Mouse (Mus musculus) pancreas, adult 10 weeks (tissue): ENCODE results near the gene Olfr872. TPM values are rescaled to one million over a fixed set of nuclear protein-coding genes. Genes with fewer than 3 reads are reported as not detected.

Experiments used
- polyA plus RNA-seq: library from polyadenylated mRNA; stranded (reverse); fragments of 350-450 nt; fragmentation: Illumina TruSeq; extraction: RNeasy Lipid Tissue Mini Kit (QIAGEN cat#74804); gene quantifications from one replicate; pipeline ENCODE4 v1.2.3, GENCODE M21; 2015; ENCODE audit warnings: low read depth, low replicate concordance; ENCODE audit not compliant: insufficient read depth

Olfr872 gene
- not detected for polyA plus RNA-seq

DNA sequence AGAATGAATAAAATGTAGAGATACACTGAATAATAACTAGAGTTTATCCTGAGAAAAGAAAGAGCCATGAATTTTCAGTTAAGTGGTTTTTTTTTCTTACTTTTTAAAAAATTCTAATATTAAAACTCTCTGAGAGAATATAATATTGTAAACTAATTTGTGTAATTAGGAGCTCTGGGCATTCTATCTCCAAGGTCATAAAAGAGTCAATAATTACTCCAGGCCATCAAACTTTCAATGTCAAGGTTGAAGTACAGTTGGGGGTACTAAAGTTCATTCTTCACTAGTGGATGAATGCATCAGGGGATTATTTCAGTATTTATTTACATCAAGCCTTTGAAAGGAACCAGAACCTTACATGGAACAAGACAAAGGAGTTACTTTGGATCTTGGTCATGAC is at the start of gene Olfr872:
TSS of gene Olfr872 (plus strand) at position 301 of the 400 bp plus-strand sequence.

DNA sequence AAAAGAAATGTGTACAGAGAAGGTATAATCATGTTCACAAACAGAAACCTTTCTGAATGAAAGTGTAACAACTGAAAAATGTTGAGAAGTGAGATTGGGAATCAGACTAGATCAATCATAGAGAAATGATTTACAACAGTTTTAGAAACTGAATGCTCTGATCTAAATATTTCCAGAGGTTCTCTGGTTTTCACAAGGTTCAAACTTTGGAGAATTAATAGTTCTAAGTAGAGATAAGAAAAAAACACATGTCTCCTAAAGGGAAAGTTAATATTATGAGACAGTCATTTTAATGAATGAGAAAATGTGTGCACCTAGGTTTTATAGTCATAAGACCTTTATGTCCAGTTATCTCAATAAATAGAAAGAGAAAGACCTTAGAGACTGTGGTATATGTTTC is 25.0 kb upstream of the Olfr872 start, which contains the start of gene Olfr871:
TSS of gene Olfr871 (plus strand) at position 301 of the 400 bp plus-strand sequence.

DNA sequence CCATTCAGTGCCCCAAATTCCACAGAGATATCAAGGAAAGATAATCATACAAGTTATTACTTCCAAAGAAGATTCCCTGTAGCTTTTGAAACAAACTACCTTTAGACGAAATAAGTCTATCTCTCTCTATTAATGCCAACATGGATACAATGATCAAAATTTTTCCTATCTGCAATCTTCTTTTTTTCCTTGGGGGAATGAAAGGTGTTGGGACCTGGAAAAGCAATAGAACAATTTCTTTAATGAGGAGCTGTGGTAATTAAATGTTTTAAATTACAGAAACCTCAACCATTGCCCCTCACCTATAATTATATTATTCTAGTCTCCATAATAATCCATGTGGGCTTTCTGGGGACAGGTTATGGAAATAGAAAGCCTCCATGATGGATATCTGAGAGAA is 45.1 kb downstream of the Olfr872 start, which contains the start of gene Olfr39:
TSS of gene Olfr39 (plus strand) at position 301 of the 400 bp plus-strand sequence.

DNA sequence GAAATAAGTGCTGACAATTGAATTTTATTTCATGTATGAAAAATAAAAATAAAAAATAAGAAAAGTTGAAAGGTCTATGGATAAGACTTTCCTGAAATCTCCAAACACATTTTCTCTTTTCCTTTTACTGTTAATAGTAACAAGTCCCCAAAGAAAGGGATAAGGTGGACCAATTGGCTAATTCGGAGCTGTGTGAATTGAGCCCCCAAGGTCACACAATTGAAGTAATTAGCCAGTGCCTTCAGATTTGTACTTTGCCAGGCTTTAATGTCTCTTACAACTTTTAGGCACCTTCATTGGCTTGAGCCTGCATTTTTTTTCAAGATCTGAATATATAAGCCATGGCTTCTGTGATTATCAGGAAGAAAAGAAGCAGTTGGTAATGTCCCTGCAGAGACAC is 61.3 kb downstream of the Olfr872 start, which contains the start of gene Olfr873:
TSS of gene Olfr873 (plus strand) at position 301 of the 400 bp plus-strand sequence.

Other genes starting within 250 kb of the Olfr872 start
- gene Olfr866, start 209.1 kb upstream of the Olfr872 start, polyA plus RNA-seq: not detected
- gene Olfr867, start 179.6 kb upstream of the Olfr872 start, polyA plus RNA-seq: not detected
- not detected for gene Olfr868, start 138.5 kb upstream of the Olfr872 start, polyA plus RNA-seq
- gene Olfr869, start 108.1 kb upstream of the Olfr872 start, polyA plus RNA-seq: not detected
- not detected for gene Olfr870, start 63.1 kb upstream of the Olfr872 start, polyA plus RNA-seq
- not detected for gene Olfr871, start 24.9 kb upstream of the Olfr872 start, polyA plus RNA-seq
- gene Olfr39, start 45.2 kb downstream of the Olfr872 start, polyA plus RNA-seq: not detected
- gene Olfr873, start 61.4 kb downstream of the Olfr872 start, polyA plus RNA-seq: not detected
- not detected for gene Olfr18, start 99.0 kb downstream of the Olfr872 start, polyA plus RNA-seq
- gene Zfp560, start 148.1 kb downstream of the Olfr872 start, polyA plus RNA-seq: 7.1 TPM
- 1.8 TPM for gene Zfp26, start 223.0 kb downstream of the Olfr872 start, polyA plus RNA-seq